Mouse (Mus musculus) cerebellum, adult 2 months (tissue): ENCODE measurements at regions not wholly inside any gene's neighbourhood (a gene's known extent, or its start where the extent isn't known, plus 50 kb on each side); places are given as distances from the start of the nearest gene placed in this dataset.

ENCODE experiments used
- CTCF ChIP-seq: fragments of 200-500 bp; IDR thresholded peaks from 2 replicates; pipeline ENCODE4 v1.5.1; 2011; ENCODE audit warnings: low read depth, mild to moderate bottlenecking, control low read depth, low read length, moderate library complexity, borderline replicate concordance; ENCODE audit not compliant: insufficient read depth
- POLR2A ChIP-seq: fragments of 200-500 bp; IDR thresholded peaks from 2 replicates; pipeline ENCODE4 v1.6.1; 2011; ENCODE audit warnings: low read length, control low read depth, borderline replicate concordance; ENCODE audit not compliant: insufficient read depth

GRCm38 (mm10) chr9:103872119-103872518 lies 110.5 kb upstream of the Tmem108 start:
- no peak for TF ChIP-seq CTCF
- TF ChIP-seq POLR2A = no peak
